Mouse (Mus musculus) ovary, adult 10 weeks (tissue): Measurements from ENCODE around the gene Tchh. TPM values are rescaled to one million over a fixed set of nuclear protein-coding genes. Genes with fewer than 3 reads are reported as not detected.

Source experiments
- polyA plus RNA-seq: library from polyadenylated mRNA; stranded (reverse); fragments of 350-450 nt; fragmentation: Illumina TruSeq; extraction: RNeasy Lipid Tissue Mini Kit (QIAGEN cat#74804); gene quantifications from one replicate; pipeline ENCODE4 v1.2.3, GENCODE M21; 2014

The Tchh gene
- 0.66 TPM for polyA plus RNA-seq

DNA sequence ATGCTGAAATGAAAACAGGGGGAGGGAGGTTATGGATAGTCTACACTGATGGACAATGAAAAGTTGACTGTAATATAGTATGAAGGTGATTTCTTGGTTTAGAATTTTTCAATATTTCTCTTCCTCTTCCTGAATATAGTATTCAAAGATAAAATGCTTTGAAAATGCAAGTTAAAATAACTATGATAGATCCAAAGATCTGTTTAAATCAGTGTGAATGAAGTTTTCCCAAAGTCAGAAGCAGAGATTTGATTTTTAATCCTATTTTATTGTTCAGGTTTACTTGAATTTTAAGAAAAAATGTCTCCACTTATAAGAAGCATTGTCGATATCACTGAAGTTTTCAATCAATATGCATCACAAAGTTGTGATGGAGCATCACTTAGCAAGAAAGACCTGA lies at the start of gene Tchh:
Gene Tchh, plus strand, starts transcription at position 301 of the 400 bp plus-strand sequence.

DNA sequence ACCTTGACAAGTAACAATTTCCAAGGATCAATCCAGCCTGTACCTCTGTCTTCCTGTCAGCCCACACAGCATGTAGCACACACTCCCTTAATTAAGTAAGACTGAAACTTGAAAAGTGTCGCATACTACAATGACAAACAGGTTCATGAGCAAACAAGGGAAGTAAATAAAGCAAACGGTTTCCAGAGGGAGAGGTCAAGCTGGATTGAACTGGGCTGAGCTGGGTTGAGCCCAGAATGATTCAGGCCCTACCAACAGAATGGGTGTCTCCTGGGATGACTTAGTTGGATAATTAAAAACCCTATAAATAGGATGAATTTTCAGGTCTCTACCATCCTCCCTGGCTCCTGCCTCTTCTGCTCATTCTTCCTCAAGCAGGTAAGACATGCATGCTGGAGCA lies 48.8 kb upstream of the Tchh start, which contains the start of gene Rptn:
Gene Rptn, plus strand, starts transcription at position 334 of the 400 bp plus-strand sequence.

DNA sequence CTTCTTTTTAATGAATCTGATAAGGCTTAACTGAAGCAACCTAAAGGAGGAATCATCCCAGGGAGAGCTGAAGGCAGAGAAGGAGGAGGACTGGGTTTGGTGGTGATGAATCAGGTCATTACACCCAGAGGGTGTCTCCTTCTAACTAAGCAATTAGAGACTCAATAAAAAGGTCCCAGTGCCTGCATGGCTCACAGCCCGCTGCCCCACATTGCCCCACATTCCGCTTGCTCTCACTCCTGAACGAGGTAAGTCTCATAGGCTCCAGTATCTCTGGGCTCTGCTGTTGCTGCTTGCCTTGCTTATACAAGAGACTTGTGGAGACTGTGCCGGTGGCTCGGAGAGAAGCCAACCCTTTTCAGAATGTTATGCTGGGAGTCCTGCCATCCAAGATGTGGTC lies 26.4 kb downstream of the Tchh start, which contains the start of gene Tchhl1:
Gene Tchhl1, plus strand, starts transcription at position 194 of the 400 bp plus-strand sequence.

Other genes with a start within 250 kb of the Tchh start
- gene Flg2, start 245.1 kb upstream of the Tchh start, polyA plus RNA-seq, result not detected
- not detected for gene Flg, start 168.8 kb upstream of the Tchh start, polyA plus RNA-seq
- gene Hrnr, start 122.6 kb upstream of the Tchh start, polyA plus RNA-seq, result not detected
- gene Rptn, start 48.6 kb upstream of the Tchh start, polyA plus RNA-seq, result not detected
- not detected for gene Tchhl1, start 26.4 kb downstream of the Tchh start, polyA plus RNA-seq
- gene S100a11, start 78.2 kb downstream of the Tchh start, polyA plus RNA-seq, result 296 TPM
- gene S100a10, start 112.8 kb downstream of the Tchh start, polyA plus RNA-seq, result 72.1 TPM
- not detected for gene Tdpoz2, start 210.4 kb downstream of the Tchh start, polyA plus RNA-seq
- not detected for gene Tdpoz1, start 234.0 kb downstream of the Tchh start, polyA plus RNA-seq